Mouse (Mus musculus): ENCODE results near the gene Eml4. TPM values are rescaled to one million over a fixed set of nuclear protein-coding genes. Genes with fewer than 3 reads are reported as not detected.

Gene Eml4
- polyA plus RNA-seq, 1 experiment: not detected

GRCm38 (mm10) chr17:83312244-83312918 lies 38.4 kb upstream of the Eml4 start:
- Histone ChIP-seq H3K4me3 (ENCODE audit: insufficient read depth, low read depth, low read length) (0 out of 2 replicates have a peak overlapping the region, but pooled peaks have one; percentile 12), H3K27ac (ENCODE audit: insufficient read depth, low read depth, low read length) (no peak overlapping the region), H3K4me1 (ENCODE audit: control insufficient read depth, insufficient read depth, low read length) (peaks cover 15% of the 10 kb centered on the region)
- 6% methylated on average over 15 of the region's 15 CpGs for WGBS
- no peak for TF ChIP-seq POLR2A (IDR thresholded peaks at IDR 0.05; ENCODE audit: insufficient read depth, low read depth, low read length)
- TF ChIP-seq CTCF (IDR thresholded peaks at IDR 0.05; ENCODE audit: insufficient read depth, low read depth, low read length): no peak

DNA sequence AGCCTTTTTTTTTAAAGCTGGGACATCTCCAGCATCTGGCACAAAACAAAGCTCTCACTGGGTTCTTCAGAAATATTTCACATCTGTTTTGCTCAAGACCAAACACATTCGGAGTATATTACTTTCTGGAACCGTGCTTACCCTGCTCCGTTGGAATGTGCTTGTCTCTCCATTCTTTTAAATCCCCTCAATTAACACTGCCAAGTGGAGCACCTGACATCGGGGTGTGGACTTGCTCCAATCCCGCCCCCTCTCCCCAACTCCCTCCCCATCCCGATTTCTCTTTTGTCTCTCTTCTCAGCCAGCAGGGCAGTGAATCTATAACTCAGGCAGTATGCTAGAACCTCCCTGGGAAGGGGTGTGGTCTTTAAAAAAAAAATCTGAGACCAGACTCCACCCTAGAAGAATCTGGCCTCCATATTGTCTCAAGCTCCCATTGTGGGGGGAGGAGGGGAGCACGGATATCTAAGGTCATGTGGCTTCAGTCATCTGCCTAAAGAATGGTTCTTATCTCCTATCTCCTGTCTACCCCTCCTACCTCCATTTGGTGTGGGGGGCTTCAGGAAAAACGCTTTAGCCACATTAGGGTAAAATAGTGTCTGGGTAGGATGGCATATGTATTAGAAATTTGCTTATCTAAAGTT lies 37.6 kb upstream of the Eml4 start:
- Histone ChIP-seq H3K4me1 (ENCODE audit: control insufficient read depth, insufficient read depth, low read length) (peaks cover 15% of the 10 kb centered on the region), H3K4me3 (ENCODE audit: insufficient read depth, low read depth, low read length) (no peak overlapping the region), H3K27ac (ENCODE audit: insufficient read depth, low read depth, low read length) (no peak overlapping the region)
- TF ChIP-seq POLR2A (IDR thresholded peaks at IDR 0.05; ENCODE audit: insufficient read depth, low read depth, low read length): no peak
- TF ChIP-seq CTCF (IDR thresholded peaks at IDR 0.05; ENCODE audit: insufficient read depth, low read depth, low read length): no peak
- 41% methylated on average over 8 of the region's 8 CpGs for WGBS

- 74% methylated on average over 4 of the region's 4 CpGs for WGBS
- H3K27ac ChIP-seq (ENCODE audit: insufficient read depth, low read depth, low read length): no peak overlapping the region
Observed at GRCm38 (mm10) chr17:83315476-83315875, 35.3 kb upstream of the Eml4 start.

DNA sequence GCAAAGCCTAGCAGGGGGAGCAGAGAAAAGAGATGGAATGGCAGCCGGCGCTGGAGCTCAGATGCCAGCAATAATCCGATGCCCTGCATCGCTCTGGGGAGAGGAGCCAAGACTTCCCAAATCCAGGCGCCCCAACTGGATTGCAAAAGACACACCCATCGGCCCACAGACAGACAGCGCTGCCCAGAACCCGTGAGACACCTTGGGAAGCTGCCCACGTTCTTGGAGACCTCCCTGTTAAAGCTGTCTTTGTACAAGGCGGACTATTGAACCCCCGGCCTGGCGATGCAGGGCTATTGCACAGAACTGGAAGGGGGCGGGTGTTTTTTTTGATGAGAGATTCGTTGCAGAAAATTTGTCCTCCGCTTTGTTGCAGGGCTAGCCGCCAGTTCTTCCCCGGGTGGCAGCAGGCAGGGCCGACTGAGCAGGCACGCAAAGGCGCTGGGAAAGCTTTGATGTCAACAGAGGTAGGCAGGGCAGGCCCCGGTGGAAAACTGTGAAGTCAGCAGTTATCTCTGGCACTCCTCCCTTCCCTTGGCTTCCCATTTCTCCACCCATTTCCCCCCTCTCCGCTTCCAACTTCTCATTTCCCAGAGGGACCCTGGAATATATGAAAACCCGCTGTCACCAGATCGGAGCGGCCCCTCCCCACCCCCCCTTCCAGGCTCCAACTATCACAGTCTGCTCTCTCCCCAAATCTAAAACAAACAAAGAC lies 28.0 kb upstream of the Eml4 start:
- Histone ChIP-seq H3K4me1 (ENCODE audit: control insufficient read depth, insufficient read depth, low read length) (peaks cover 23% of the 10 kb centered on the region), H3K27ac (ENCODE audit: insufficient read depth, low read depth, low read length) (no peak overlapping the region), H3K4me3 (ENCODE audit: insufficient read depth, low read depth, low read length) (peak overlapping the region; percentile 1; the same call in 1 of the 2 replicates)
- 11% methylated on average over 25 of the region's 25 CpGs for WGBS
- TF ChIP-seq POLR2A (IDR thresholded peaks at IDR 0.05; ENCODE audit: insufficient read depth, low read depth, low read length) (no peak), CTCF (IDR thresholded peaks at IDR 0.05; ENCODE audit: insufficient read depth, low read depth, low read length) (no peak)

More at GRCm38 (mm10) chr17:83315476-83315875, 35.3 kb upstream of the Eml4 start:
- peaks cover 12% of the 10 kb centered on the region for H3K4me1 ChIP-seq (ENCODE audit: control insufficient read depth, insufficient read depth, low read length)
- no peak overlapping the region for H3K4me3 ChIP-seq (ENCODE audit: insufficient read depth, low read depth, low read length)
- TF ChIP-seq POLR2A (IDR thresholded peaks at IDR 0.05; ENCODE audit: insufficient read depth, low read depth, low read length) (no peak), CTCF (IDR thresholded peaks at IDR 0.05; ENCODE audit: insufficient read depth, low read depth, low read length) (no peak)

DNA sequence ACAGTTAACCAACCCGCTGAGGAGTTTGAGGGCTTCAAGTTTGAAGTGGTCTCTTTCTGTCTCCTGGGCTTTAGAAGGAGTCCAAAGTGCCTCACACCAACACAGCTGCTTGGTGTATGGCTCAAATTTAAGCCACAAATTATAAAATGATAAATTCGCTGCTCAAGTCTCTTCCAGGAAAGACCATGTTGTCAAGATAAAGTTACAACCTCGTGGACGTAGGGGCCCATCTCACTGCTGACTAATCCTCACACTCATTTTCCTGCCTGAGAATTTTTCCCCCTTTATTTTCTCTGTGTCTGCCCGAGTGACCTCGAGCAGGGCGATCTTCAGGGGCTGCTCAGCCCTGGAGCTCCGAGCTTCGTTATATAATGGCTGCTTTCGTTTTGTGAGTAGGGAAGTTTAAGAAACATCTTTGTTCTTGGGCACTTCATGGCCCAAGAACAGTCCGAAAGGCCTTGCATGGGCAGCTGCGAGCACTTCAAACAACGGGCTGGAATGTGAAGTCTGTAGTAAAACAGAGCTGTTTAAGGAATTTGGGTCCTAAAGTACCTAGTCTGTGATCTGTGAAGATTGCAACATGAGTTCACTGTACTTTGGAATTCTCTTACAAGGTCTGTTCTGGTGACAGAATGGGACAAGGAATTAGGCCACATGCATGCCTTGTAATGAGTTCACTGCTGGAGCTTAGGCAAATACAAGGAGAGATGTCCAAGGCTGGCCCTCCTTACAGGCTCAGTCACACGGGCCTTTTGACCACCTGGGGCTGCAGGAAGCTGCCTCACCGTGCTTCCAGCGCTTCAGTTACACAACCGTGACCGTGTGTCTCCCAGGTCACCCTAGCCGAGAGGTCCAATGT lies 27.1 kb upstream of the Eml4 start:
- Histone ChIP-seq H3K4me3 (ENCODE audit: insufficient read depth, low read depth, low read length) (no peak overlapping the region), H3K27ac (ENCODE audit: insufficient read depth, low read depth, low read length) (peak overlapping the region; percentile 71), H3K4me1 (ENCODE audit: control insufficient read depth, insufficient read depth, low read length) (peaks cover 23% of the 10 kb centered on the region)
- WGBS: 46% methylated on average over 19 of the region's 19 CpGs
- TF ChIP-seq CTCF (IDR thresholded peaks at IDR 0.05; ENCODE audit: insufficient read depth, low read depth, low read length) (no peak), POLR2A (IDR thresholded peaks at IDR 0.05; ENCODE audit: insufficient read depth, low read depth, low read length) (no peak)

- H3K4me3 ChIP-seq (ENCODE audit: insufficient read depth, low read depth, low read length): no peak overlapping the region
- peaks cover 23% of the 10 kb centered on the region for H3K4me1 ChIP-seq (ENCODE audit: control insufficient read depth, insufficient read depth, low read length)
- WGBS: 35% methylated on average over 11 of the region's 11 CpGs
- TF ChIP-seq POLR2A (IDR thresholded peaks at IDR 0.05; ENCODE audit: insufficient read depth, low read depth, low read length) (no peak), CTCF (IDR thresholded peaks at IDR 0.05; ENCODE audit: insufficient read depth, low read depth, low read length) (no peak)
- peak overlapping the region; percentile 71 for H3K27ac ChIP-seq (ENCODE audit: insufficient read depth, low read depth, low read length)
Observed at GRCm38 (mm10) chr17:83324269-83324616, 26.5 kb upstream of the Eml4 start.

DNA sequence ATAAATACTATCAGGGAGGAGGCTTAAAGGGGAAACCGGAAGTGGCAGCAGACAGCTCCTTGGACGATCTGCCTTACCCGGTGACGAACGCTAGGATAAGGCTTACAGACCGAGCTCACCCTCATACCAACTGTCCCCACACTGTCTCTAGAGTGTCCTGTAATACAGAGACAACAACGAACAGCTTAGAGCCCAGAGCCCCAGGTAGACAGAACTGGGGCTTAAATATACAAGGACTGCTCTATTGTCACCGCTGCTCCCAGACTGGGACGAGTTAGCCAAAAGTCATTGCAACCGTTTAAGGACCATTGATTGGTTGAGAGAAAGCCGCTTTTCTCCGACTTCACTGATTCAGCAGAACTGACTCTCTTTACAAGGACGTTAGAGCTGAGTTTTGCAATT lies 15.5 kb upstream of the Eml4 start:
- TF ChIP-seq POLR2A (IDR thresholded peaks at IDR 0.05; ENCODE audit: insufficient read depth, low read depth, low read length): no peak
- no peak for TF ChIP-seq CTCF (IDR thresholded peaks at IDR 0.05; ENCODE audit: insufficient read depth, low read depth, low read length)
- 62% methylated on average over 13 of the region's 13 CpGs for WGBS
- Histone ChIP-seq H3K4me3 (ENCODE audit: insufficient read depth, low read depth, low read length) (no peak overlapping the region), H3K27ac (ENCODE audit: insufficient read depth, low read depth, low read length) (no peak overlapping the region), H3K4me1 (ENCODE audit: control insufficient read depth, insufficient read depth, low read length) (no peaks in the 10 kb centered on the region)

- Histone ChIP-seq H3K4me1 (ENCODE audit: control insufficient read depth, insufficient read depth, low read length) (no peaks in the 10 kb centered on the region), H3K4me3 (ENCODE audit: insufficient read depth, low read depth, low read length) (no peak overlapping the region), H3K27ac (ENCODE audit: insufficient read depth, low read depth, low read length) (no peak overlapping the region)
- 70% methylated on average over 13 of the region's 13 CpGs for WGBS
- no peak for TF ChIP-seq CTCF (IDR thresholded peaks at IDR 0.05; ENCODE audit: insufficient read depth, low read depth, low read length)
- TF ChIP-seq POLR2A (IDR thresholded peaks at IDR 0.05; ENCODE audit: insufficient read depth, low read depth, low read length): no peak
Observed at GRCm38 (mm10) chr17:83337051-83337898, 13.5 kb upstream of the Eml4 start.
